Mouse (Mus musculus) gastrocnemius, postnatal 4 days (tissue): ENCODE measurements at regions not wholly inside any gene's neighbourhood (a gene's known extent, or its start where the extent isn't known, plus 50 kb on each side); places are given as distances from the start of the nearest gene placed in this dataset.

ENCODE experiments used
- DNase-seq, 2 experiments: peaks; one replicate each; pipeline ENCODE4 v3.0.0; 2021 to 2022; ENCODE audit warnings: low spot score in 2 of 2, mixed read lengths in 2 of 2

GRCm38 (mm10) chr10:126070984-126071713 is 105.2 kb downstream of the Lrig3 start:
- DNase-seq = peak in 1 of 2 experiments; percentile 14

DNA sequence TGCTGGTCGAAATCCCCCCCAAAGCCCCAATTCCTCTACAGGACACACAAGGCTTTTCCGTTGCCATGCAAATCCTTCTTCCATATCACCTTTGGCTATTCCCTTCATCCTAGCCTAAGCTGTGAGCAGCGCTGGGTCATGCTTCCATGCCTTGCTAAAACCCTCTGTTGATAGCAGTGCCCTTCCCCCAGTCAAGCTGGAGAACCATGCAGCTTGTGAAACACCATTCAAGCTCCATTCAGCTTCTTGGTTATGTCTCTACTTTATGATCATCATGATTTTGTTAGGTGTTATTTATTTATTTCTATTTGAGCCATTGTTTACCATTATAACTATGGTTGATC is 105.7 kb downstream of the Lrig3 start:
- no peak for DNase-seq

- no peak for DNase-seq
Measured at GRCm38 (mm10) chr10:126077313-126077966, 111.5 kb downstream of the Lrig3 start.

- peak in 1 of 2 experiments; percentile 13 for DNase-seq
Measured at GRCm38 (mm10) chr10:126082576-126082975, 116.6 kb downstream of the Lrig3 start.

DNA sequence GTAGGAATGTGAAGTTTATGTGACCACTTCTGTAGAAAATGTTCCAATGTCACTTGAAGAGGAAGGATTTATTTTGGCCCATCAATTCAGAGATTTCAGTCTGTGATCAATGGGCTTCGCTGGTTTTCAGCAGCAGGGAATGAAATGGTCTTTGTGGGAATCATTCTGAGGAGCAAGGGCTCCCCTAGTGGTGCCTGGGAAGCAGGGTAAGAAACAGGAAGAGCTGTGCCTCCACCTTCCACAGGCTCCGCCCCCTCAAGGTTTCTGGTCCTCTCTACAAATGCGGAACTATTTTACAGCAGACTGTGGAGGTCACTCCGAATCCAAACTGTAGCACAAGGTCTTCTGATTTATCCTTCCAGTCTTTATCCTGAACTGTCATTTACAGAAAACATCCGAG is 120.7 kb downstream of the Lrig3 start:
- no peak for DNase-seq

GRCm38 (mm10) chr10:126094238-126094880 is 128.4 kb downstream of the Lrig3 start:
- DNase-seq = no peak

- no peak for DNase-seq
Measured at GRCm38 (mm10) chr10:126097896-126098295, 131.9 kb downstream of the Lrig3 start.

GRCm38 (mm10) chr10:126102876-126103275 is 136.9 kb downstream of the Lrig3 start:
- no peak for DNase-seq

GRCm38 (mm10) chr10:126113106-126113505 is 147.1 kb downstream of the Lrig3 start:
- no peak for DNase-seq

GRCm38 (mm10) chr10:126115386-126115785 is 149.4 kb downstream of the Lrig3 start:
- DNase-seq = no peak

- no peak for DNase-seq
Measured at GRCm38 (mm10) chr10:126121626-126122025, 155.7 kb downstream of the Lrig3 start.

DNA sequence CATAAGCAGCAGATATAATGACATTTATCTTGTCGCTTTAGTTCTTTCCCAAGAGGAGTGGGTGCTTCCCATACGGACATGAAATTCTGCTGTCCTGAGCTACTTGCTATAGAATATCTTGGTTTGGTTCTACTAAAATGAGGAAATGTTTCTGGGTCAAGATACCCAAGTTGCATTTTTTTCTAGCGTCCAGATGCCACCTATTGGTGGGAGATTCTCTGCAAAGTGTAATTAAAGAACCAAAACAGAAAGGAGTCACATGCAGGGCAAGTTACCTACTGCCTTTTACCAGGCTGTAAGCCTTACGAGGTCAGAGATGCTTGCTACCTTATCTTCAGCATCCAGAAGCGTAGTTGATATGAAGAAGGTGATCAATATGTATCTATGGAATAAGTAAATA is 156.5 kb downstream of the Lrig3 start:
- no peak for DNase-seq

DNA sequence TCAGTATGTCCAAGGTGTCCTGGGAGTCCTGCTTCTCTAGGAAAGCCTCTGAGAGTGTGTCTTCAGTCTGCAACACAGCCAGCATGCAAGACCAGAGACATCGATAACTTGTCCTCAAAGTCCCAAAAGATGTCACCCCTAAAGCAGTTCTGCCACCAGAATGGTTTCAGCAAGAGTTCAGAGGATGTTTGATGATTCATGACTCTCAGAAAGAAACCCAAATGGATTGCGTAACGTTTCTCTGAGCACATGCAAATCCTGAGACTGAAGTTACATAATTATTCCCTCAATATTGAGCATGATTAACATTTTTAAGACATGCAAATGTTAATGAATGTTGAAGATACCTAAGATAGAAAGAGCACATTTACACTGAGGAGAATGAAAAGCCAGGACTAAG is 167.2 kb downstream of the Lrig3 start:
- DNase-seq = no peak

- no peak for DNase-seq
Measured at GRCm38 (mm10) chr10:126133957-126134356, 168.0 kb downstream of the Lrig3 start.

GRCm38 (mm10) chr10:126138585-126138984 is 172.6 kb downstream of the Lrig3 start:
- no peak for DNase-seq

GRCm38 (mm10) chr10:126141586-126141985 is 175.6 kb downstream of the Lrig3 start:
- DNase-seq = peak in 1 of 2 experiments; percentile 18

DNA sequence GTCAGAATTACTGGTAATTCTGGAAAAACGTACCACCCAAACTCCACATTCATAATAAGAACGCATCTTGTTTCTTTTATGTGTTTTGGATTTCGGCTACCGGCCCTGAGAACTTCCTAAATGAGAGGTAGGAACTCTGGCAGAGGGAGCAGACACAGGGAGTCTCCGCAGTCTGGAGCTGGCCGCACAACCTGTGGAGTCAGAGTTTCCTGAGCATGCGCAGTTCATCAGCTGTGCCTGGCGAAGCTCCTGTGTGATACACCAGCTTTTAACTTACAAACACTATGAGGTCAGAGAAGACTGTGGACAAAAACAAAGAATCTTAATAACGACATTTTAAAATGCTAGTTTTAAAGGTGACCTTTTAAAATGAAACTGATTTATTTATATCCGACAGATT is 177.9 kb downstream of the Lrig3 start:
- peak; percentile 39 to 58 for DNase-seq

DNA sequence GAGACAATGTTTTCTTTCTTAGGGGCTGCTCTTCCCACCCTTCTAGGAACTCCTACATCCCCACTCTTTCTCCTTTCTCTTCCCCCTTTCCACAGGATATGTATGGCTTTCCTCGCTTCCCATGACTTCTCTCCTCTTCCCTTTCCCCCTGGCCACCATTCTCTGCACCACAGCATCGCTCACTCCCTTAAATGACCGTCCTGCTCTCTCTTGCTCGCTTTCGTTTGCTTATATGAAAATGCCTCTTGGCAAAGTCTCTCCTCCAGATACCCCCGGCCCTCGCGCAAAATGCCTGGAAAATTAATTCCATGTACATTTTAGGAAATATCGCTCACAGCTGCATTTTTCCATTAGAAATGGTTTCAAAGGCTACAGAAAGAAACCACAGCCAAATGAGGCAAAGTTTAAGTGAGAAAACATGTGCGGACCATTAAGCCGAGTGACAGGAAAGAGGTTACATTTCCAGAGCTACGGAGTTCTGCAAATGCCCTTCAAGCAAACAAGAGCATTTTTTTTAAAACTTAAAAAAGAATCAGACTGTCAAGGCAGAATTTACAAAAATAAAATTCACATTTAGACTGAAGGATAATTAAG is 178.7 kb downstream of the Lrig3 start:
- peak in 1 of 2 experiments; percentile 16 for DNase-seq

- no peak for DNase-seq
Measured at GRCm38 (mm10) chr10:126157300-126157699, 191.3 kb downstream of the Lrig3 start.

GRCm38 (mm10) chr10:126165215-126165614 is 199.2 kb downstream of the Lrig3 start:
- no peak for DNase-seq

DNA sequence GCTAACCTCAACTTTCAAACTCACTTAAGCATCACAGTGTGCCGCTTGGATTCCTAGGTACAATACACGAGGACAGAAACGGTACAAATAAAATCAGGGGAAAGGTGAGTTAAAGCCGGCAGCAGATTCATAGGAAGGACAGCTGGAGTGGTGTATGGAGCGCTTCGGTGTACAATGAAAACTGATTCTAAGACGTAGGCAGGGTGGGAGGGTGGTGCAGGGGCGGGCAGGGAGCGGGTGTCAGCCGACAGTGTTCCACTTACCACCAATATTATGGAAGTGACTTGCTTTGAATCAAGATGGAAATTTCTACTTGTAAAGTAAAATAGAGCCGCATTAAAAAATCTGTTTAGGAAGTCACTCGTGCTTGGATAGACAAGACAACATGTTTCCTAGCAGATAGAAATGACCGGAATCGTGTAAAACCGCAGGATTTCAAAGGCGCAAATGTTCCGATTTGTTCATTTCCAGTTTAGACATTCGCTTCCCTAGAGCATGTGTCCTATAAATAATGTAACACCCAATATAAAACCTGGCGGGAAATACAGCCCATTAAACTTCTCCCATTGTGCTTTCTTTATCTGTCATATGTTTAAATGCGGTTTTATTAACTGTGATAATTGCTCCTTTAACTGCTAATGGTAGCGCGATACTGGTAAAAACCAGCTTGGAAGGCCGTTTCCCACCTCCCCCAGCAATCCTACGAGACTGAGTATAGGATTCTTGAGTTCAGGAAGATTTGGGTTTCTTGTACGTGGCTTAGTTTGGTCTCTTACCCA is 203.3 kb downstream of the Lrig3 start:
- no peak for DNase-seq
